Mouse (Mus musculus) forebrain, postnatal 0 days (tissue): ENCODE results near the gene Ppp2r5e. TPM values are rescaled to one million over a fixed set of nuclear protein-coding genes. Genes with fewer than 3 reads are reported as not detected.

Experiments
- ATAC-seq: fragments of 200-750 bp; cut with Nextera tagmentation; 2 replicates; pipeline ENCODE4 v1.8.0; 2017; ENCODE audit warnings: mild to moderate bottlenecking, moderate library complexity
- DNase-seq: peaks from one replicate; pipeline ENCODE4 v3.0.0-alpha.2; 2015
- H3K27ac ChIP-seq: fragments of 300-500 bp; sonication (generic); 2 replicates; pipeline ENCODE4 v1.5.1; 2014; ENCODE audit warnings: low read depth, mild to moderate bottlenecking, antibody characterized with exemption, low read length, moderate library complexity, mixed read lengths
- H3K27me3 ChIP-seq: fragments of 300-500 bp; sonication (generic); 2 replicates; pipeline ENCODE4 v1.6.1; 2014; ENCODE audit warnings: mild to moderate bottlenecking, low read length, mixed read lengths; ENCODE audit not compliant: insufficient read depth
- H3K36me3 ChIP-seq: fragments of 300-500 bp; sonication (generic); 2 replicates; pipeline ENCODE4 v1.6.1; 2014; ENCODE audit warnings: mild to moderate bottlenecking, moderate library complexity; ENCODE audit not compliant: insufficient read depth
- H3K4me1 ChIP-seq: fragments of 300-500 bp; sonication (generic); 2 replicates; pipeline ENCODE4 v1.6.1; 2014; ENCODE audit warnings: antibody characterized with exemption; ENCODE audit not compliant: insufficient read depth
- H3K4me2 ChIP-seq: fragments of 300-500 bp; sonication (generic); 2 replicates; pipeline ENCODE4 v1.6.1; 2014; ENCODE audit warnings: low read depth, mild to moderate bottlenecking, moderate library complexity
- H3K4me3 ChIP-seq: fragments of 300-500 bp; sonication (generic); 2 replicates; pipeline ENCODE4 v1.5.1; 2014; ENCODE audit warnings: low read depth, low read length, mixed read lengths
- H3K9ac ChIP-seq: fragments of 300-500 bp; sonication (generic); 2 replicates; pipeline ENCODE4 v1.6.1; 2014; ENCODE audit warnings: mild to moderate bottlenecking
- H3K9me3 ChIP-seq: fragments of 300-500 bp; sonication (generic); 2 replicates; pipeline ENCODE4 v1.6.1; 2016; ENCODE audit warnings: low read length
- CTCF ChIP-seq: sonication (generic); IDR thresholded peaks from 2 replicates; pipeline ENCODE4 v1.5.1; 2016; ENCODE audit warnings: antibody characterized with exemption, control low read depth, low read depth
- WGBS: fragments of 180-500 bp; shearing (Covaris S2); extraction: QIAGEN DNeasy Blood & Tissue Kit; methylation state at CpG from one replicate; pipeline ENCODE4 v1.1.7; 2014; 5-methylcytosine and 5-hydroxymethylcytosine counted together
- polyA plus RNA-seq: library from polyadenylated mRNA; unstranded; fragments of >200 nt; fragmentation: Nextera tagmentation; extraction: Ambion mirVana; gene quantifications from 2 replicates; pipeline ENCODE4 v1.2.1, GENCODE M21; 2015
- total RNA-seq: library from RNA; depleted of rRNA; stranded (reverse); fragments of >200 nt; gene quantifications from 2 replicates; pipeline ENCODE4 v1.2.3, GENCODE M21; 2014

The Ppp2r5e gene
- total and polyA plus RNA-seq, 2 experiments from 2014 or later, result 26.7 to 50.8 TPM

- no peaks in the 10 kb centered on the region for H3K27me3 ChIP-seq
- peaks cover 4% of the 10 kb centered on the region; the same call in 1 of the 2 replicates for H3K4me1 ChIP-seq
- 74% methylated on average over 4 of the region's 4 CpGs for WGBS
- H3K4me3 ChIP-seq, result no peak overlapping the region
- no peaks in the 10 kb centered on the region for H3K9me3 ChIP-seq
- DNase-seq (no peak), ATAC-seq (no peak)
- H3K4me2 ChIP-seq, result no peak overlapping the region
- H3K36me3 ChIP-seq, result no peaks in the 10 kb centered on the region
- no peak overlapping the region for H3K27ac ChIP-seq
- no peak for TF ChIP-seq CTCF
- H3K9ac ChIP-seq, result no peak overlapping the region
These were observed 2.9 kb upstream of the Ppp2r5e start for GRCm38 (mm10) chr12:75598988-75599387.

GRCm38 (mm10) chr12:75597707-75598106 is 1.7 kb upstream of the Ppp2r5e start:
- no peak overlapping the region for H3K4me2 ChIP-seq
- no peaks in the 10 kb centered on the region for H3K9me3 ChIP-seq
- H3K27me3 ChIP-seq, result no peaks in the 10 kb centered on the region
- TF ChIP-seq CTCF, result no peak
- ATAC-seq (no peak), DNase-seq (peak; percentile 70)
- peaks cover 3% of the 10 kb centered on the region; the same call in 1 of the 2 replicates for H3K36me3 ChIP-seq
- peak overlapping the region; percentile 10; the same call in 1 of the 2 replicates for H3K9ac ChIP-seq
- peak overlapping the region; percentile 64 for H3K27ac ChIP-seq
- H3K4me3 ChIP-seq, result no peak overlapping the region
- H3K4me1 ChIP-seq, result peaks cover 4% of the 10 kb centered on the region; the same call in 1 of the 2 replicates
- 59% methylated on average over 4 of the region's 4 CpGs for WGBS

- Histone ChIP-seq H3K4me2 (peak overlapping the region; percentile 72), H3K9me3 (no peaks in the 10 kb centered on the region), H3K27me3 (no peaks in the 10 kb centered on the region), H3K4me1 (peaks cover 4% of the 10 kb centered on the region; the same call in 1 of the 2 replicates), H3K4me3 (peak overlapping the region; percentile 65), H3K36me3 (peaks cover 5% of the 10 kb centered on the region), H3K27ac (peak overlapping the region; percentile 98), H3K9ac (peak overlapping the region; percentile 81)
- ATAC-seq, result peak; percentile 21
- WGBS, result 4% methylated on average over 86 of the region's 97 CpGs
- DNase-seq, result peak; percentile 46
- TF ChIP-seq CTCF, result no peak
These were observed 523 bp downstream of the Ppp2r5e start for GRCm38 (mm10) chr12:75595291-75596153.

- no peak for TF ChIP-seq CTCF
- H3K4me3 ChIP-seq, result peak overlapping the region; percentile 65
- WGBS, result 38% methylated on average over 5 of the region's 5 CpGs
These were observed 1.6 kb downstream of the Ppp2r5e start for GRCm38 (mm10) chr12:75594404-75594803.

GRCm38 (mm10) chr12:75593817-75594216 is 2.2 kb downstream of the Ppp2r5e start:
- Histone ChIP-seq H3K4me3 (peak overlapping the region; percentile 65; the same call in 1 of the 2 replicates), H3K27me3 (no peaks in the 10 kb centered on the region), H3K4me2 (peak overlapping the region; percentile 72), H3K36me3 (peaks cover 18% of the 10 kb centered on the region), H3K9me3 (no peaks in the 10 kb centered on the region), H3K9ac (no peak overlapping the region), H3K4me1 (peaks cover 4% of the 10 kb centered on the region; the same call in 1 of the 2 replicates), H3K27ac (no peak overlapping the region)
- ATAC-seq, result no peak
- no peak for TF ChIP-seq CTCF
- DNase-seq, result no peak
- WGBS, result 68% methylated on average over 4 of the region's 4 CpGs

More at GRCm38 (mm10) chr12:75594404-75594803, 1.6 kb downstream of the Ppp2r5e start:
- Histone ChIP-seq H3K9me3 (no peaks in the 10 kb centered on the region), H3K9ac (peak overlapping the region; percentile 81; the same call in 1 of the 2 replicates), H3K27me3 (no peaks in the 10 kb centered on the region), H3K36me3 (peaks cover 13% of the 10 kb centered on the region), H3K27ac (no peak overlapping the region), H3K4me2 (peak overlapping the region; percentile 72), H3K4me1 (peaks cover 4% of the 10 kb centered on the region; the same call in 1 of the 2 replicates)
- no peak for DNase-seq
- ATAC-seq, result no peak

- ATAC-seq (no peak), DNase-seq (no peak)
- no peak overlapping the region for H3K4me2 ChIP-seq
- H3K36me3 ChIP-seq, result peaks cover 19% of the 10 kb centered on the region
- no peaks in the 10 kb centered on the region for H3K27me3 ChIP-seq
- no peak overlapping the region for H3K9ac ChIP-seq
- H3K4me3 ChIP-seq, result no peak overlapping the region
- H3K27ac ChIP-seq, result no peak overlapping the region
- H3K4me1 ChIP-seq, result no peaks in the 10 kb centered on the region
- peak; percentile 17; the same call in 1 of the 2 replicates for TF ChIP-seq CTCF
- H3K9me3 ChIP-seq, result no peaks in the 10 kb centered on the region
These were observed 8.5 kb downstream of the Ppp2r5e start for GRCm38 (mm10) chr12:75587501-75587900.

GRCm38 (mm10) chr12:75583776-75584175 is 12.3 kb downstream of the Ppp2r5e start:
- DNase-seq, result no peak
- no peaks in the 10 kb centered on the region for H3K9me3 ChIP-seq
- ATAC-seq, result no peak
- 80% methylated on average over 3 of the region's 3 CpGs for WGBS
- no peak overlapping the region for H3K4me2 ChIP-seq
- no peak for TF ChIP-seq CTCF
- H3K36me3 ChIP-seq, result 0 out of 2 replicates have a peak, but pooled peaks cover 6% of the 10 kb centered on the region
- no peak overlapping the region for H3K9ac ChIP-seq
- no peaks in the 10 kb centered on the region for H3K4me1 ChIP-seq
- no peak overlapping the region for H3K27ac ChIP-seq
- no peak overlapping the region for H3K4me3 ChIP-seq
- no peaks in the 10 kb centered on the region for H3K27me3 ChIP-seq
